Mouse (Mus musculus) monocyte, adult 2 months (primary cell): ENCODE data around the gene Ptch1.

ENCODE experiments used
- DNase-seq, 2 experiments: peaks; one replicate each; pipeline ENCODE4 v3.0.0; 2022; ENCODE audit warnings: low spot score in 2 of 2, low read depth in 1 of 2

Ptch1 gene

GRCm38 (mm10) chr13:63540584-63540983 is 32.8 kb downstream of the Ptch1 start:
- no peak for DNase-seq

GRCm38 (mm10) chr13:63534981-63535380 is 38.4 kb downstream of the Ptch1 start:
- DNase-seq: no peak

GRCm38 (mm10) chr13:63530857-63531256 is 42.5 kb downstream of the Ptch1 start:
- no peak for DNase-seq

- DNase-seq: no peak
These were observed 43.0 kb downstream of the Ptch1 start for GRCm38 (mm10) chr13:63530371-63530764.

GRCm38 (mm10) chr13:63529602-63530370 is 43.6 kb downstream of the Ptch1 start:
- no peak for DNase-seq

GRCm38 (mm10) chr13:63528852-63529251 is 44.5 kb downstream of the Ptch1 start:
- no peak for DNase-seq

- DNase-seq: no peak
These were observed 45.2 kb downstream of the Ptch1 start for GRCm38 (mm10) chr13:63528164-63528675.

GRCm38 (mm10) chr13:63525571-63526197 is 47.7 kb downstream of the Ptch1 start:
- no peak for DNase-seq

- DNase-seq: no peak
These were observed 48.5 kb downstream of the Ptch1 start for GRCm38 (mm10) chr13:63524608-63525570.

- no peak for DNase-seq
These were observed 49.3 kb downstream of the Ptch1 start for GRCm38 (mm10) chr13:63524061-63524460.

- DNase-seq: no peak
These were observed 50.6 kb downstream of the Ptch1 start for GRCm38 (mm10) chr13:63522832-63523231.

- DNase-seq: no peak
These were observed 53.3 kb downstream of the Ptch1 start for GRCm38 (mm10) chr13:63520110-63520509.

GRCm38 (mm10) chr13:63516535-63516934 is 56.9 kb downstream of the Ptch1 start:
- DNase-seq: no peak

- no peak for DNase-seq
These were observed 57.9 kb downstream of the Ptch1 start for GRCm38 (mm10) chr13:63515542-63515941.

GRCm38 (mm10) chr13:63514931-63515360 is 58.5 kb downstream of the Ptch1 start:
- DNase-seq: no peak

GRCm38 (mm10) chr13:63513374-63514098 is 59.9 kb downstream of the Ptch1 start:
- DNase-seq: no peak

- no peak for DNase-seq
These were observed 61.0 kb downstream of the Ptch1 start for GRCm38 (mm10) chr13:63512411-63512810.

GRCm38 (mm10) chr13:63507821-63508220 is 65.6 kb downstream of the Ptch1 start:
- no peak for DNase-seq

- no peak for DNase-seq
These were observed 66.3 kb downstream of the Ptch1 start for GRCm38 (mm10) chr13:63507001-63507556.

GRCm38 (mm10) chr13:63506364-63506763 is 67.0 kb downstream of the Ptch1 start:
- DNase-seq: no peak
